Mouse (Mus musculus) CH12.LX (cell line): Measurements from ENCODE around the gene Mrps22. TPM values are rescaled to one million over a fixed set of nuclear protein-coding genes. Genes with fewer than 3 reads are reported as not detected.
A peak's percentile ranks its signal among the peaks of the same experiment; 100 is the strongest.

ENCODE experiments used
- DNase-seq: peaks from one replicate; pipeline ENCODE4 v3.0.0-alpha.2; 2013; ENCODE audit errors: extremely low read depth
- H3K27ac ChIP-seq: 2 replicates; pipeline ENCODE4 v1.5.1; 2012; ENCODE audit warnings: low read depth, mild to moderate bottlenecking, control low read depth, moderate library complexity; ENCODE audit not compliant: insufficient read depth
- H3K27me3 ChIP-seq: replicated peaks from 2 replicates; pipeline ENCODE3; 2012; ENCODE audit warnings: inconsistent platforms
- H3K36me3 ChIP-seq, 2 experiments: replicated peaks in 1 of 2; 2 replicates each; pipeline versions ENCODE3 to v1.6.1; 2012; ENCODE audit warnings: inconsistent platforms in 1 of 2, low read length in 1 of 2, mild to moderate bottlenecking in 1 of 2, mixed read lengths in 1 of 2, moderate library complexity in 1 of 2; ENCODE audit not compliant: control insufficient read depth in 1 of 2, insufficient read depth in 1 of 2
- H3K4me1 ChIP-seq, 2 experiments: 2 replicates each; pipeline ENCODE4 v1.6.1; 2012; ENCODE audit warnings: inconsistent platforms in 1 of 2, moderate library complexity in 1 of 2; ENCODE audit not compliant: insufficient read depth in 2 of 2, control insufficient read depth in 1 of 2
- H3K4me2 ChIP-seq: 2 replicates; pipeline ENCODE4 v1.6.1; 2012; ENCODE audit warnings: low read depth, mild to moderate bottlenecking, control low read depth; ENCODE audit not compliant: poor library complexity, insufficient read depth, severe bottlenecking
- H3K4me3 ChIP-seq, 3 experiments: fragments of 150-350 bp in 1 of 3; sonication (generic) in 1 of 3; replicated peaks in 1 of 3; 2 replicates each; pipeline versions ENCODE3 to v1.5.1; 2011 to 2012; ENCODE audit warnings: low read depth in 2 of 3, low read length in 2 of 3, mild to moderate bottlenecking in 2 of 3, moderate library complexity in 2 of 3, control low read depth in 1 of 3, improper control_type of control experiment in 1 of 3, inconsistent platforms in 1 of 3, mixed read lengths in 1 of 3; ENCODE audit not compliant: poor library complexity in 1 of 3
- H3K79me2 ChIP-seq: replicated peaks from 2 replicates; pipeline ENCODE4 v1.6.1; 2012; ENCODE audit warnings: mild to moderate bottlenecking, moderate library complexity; ENCODE audit not compliant: control insufficient read depth, poor library complexity, insufficient read depth, severe bottlenecking; ENCODE audit errors: extremely low read depth
- H3K9ac ChIP-seq: 2 replicates; pipeline ENCODE4 v1.6.1; 2012; ENCODE audit warnings: low read depth, mild to moderate bottlenecking, control low read depth, moderate library complexity; ENCODE audit not compliant: insufficient read depth
- H3K9me3 ChIP-seq: replicated peaks from 2 replicates; pipeline ENCODE3; 2012; ENCODE audit warnings: low read length, inconsistent platforms, mixed read lengths
- CHD1 ChIP-seq: IDR thresholded peaks from 2 replicates; pipeline ENCODE4 v1.6.1; 2012; ENCODE audit warnings: low read depth, low read length, improper control_type of control experiment, inconsistent platforms
- CHD2 ChIP-seq: IDR thresholded peaks from 2 replicates; pipeline ENCODE4 v1.6.1; 2011; ENCODE audit warnings: low read length, improper control_type of control experiment
- CTCF ChIP-seq, 2 experiments: IDR thresholded peaks in 1 of 2; conservative IDR thresholded peaks in 1 of 2; 2 replicates each; pipeline ENCODE4 v1.5.1; 2011 to 2012; ENCODE audit warnings: low read depth in 2 of 2, low read length in 2 of 2, improper control_type of control experiment in 1 of 2, inconsistent platforms in 1 of 2, mild to moderate bottlenecking in 1 of 2, moderate library complexity in 1 of 2
- E2F4 ChIP-seq: IDR thresholded peaks from 2 replicates; pipeline ENCODE4 v1.6.1; 2011; ENCODE audit warnings: low read depth, low read length, improper control_type of control experiment; ENCODE audit not compliant: insufficient replicate concordance
- ETS1 ChIP-seq: conservative IDR thresholded peaks from 2 replicates; pipeline ENCODE4 v1.6.1; 2012; ENCODE audit warnings: low read depth, mild to moderate bottlenecking, inconsistent platforms, low read length, improper control_type of control experiment, moderate library complexity
- KAT2A ChIP-seq: IDR thresholded peaks from 2 replicates; pipeline ENCODE4 v1.6.1; 2012; ENCODE audit warnings: low read length, improper control_type of control experiment, inconsistent platforms; ENCODE audit not compliant: insufficient replicate concordance
- MAFK ChIP-seq: IDR thresholded peaks from 2 replicates; pipeline ENCODE4 v1.6.1; 2011; ENCODE audit warnings: low read length, improper control_type of control experiment; ENCODE audit not compliant: insufficient replicate concordance
- MAX ChIP-seq: IDR thresholded peaks from 2 replicates; pipeline ENCODE4 v1.6.1; 2011; ENCODE audit warnings: low read length, improper control_type of control experiment
- MAZ ChIP-seq: IDR thresholded peaks from 2 replicates; pipeline ENCODE4 v1.6.1; 2012; ENCODE audit warnings: low read depth, mild to moderate bottlenecking, inconsistent platforms, low read length, improper control_type of control experiment, moderate library complexity
- MYC ChIP-seq: IDR thresholded peaks from 2 replicates; pipeline ENCODE4 v1.6.1; 2011; ENCODE audit warnings: low read depth, mild to moderate bottlenecking, improper control_type of control experiment, low read length
- NELFE ChIP-seq: IDR thresholded peaks from 2 replicates; pipeline ENCODE4 v1.6.1; 2011; ENCODE audit warnings: low read depth, low read length, improper control_type of control experiment
- NRF1 ChIP-seq: IDR thresholded peaks from 2 replicates; pipeline ENCODE4 v1.6.1; 2014; ENCODE audit warnings: low read depth, mild to moderate bottlenecking, inconsistent platforms, low read length, improper control_type of control experiment, moderate library complexity
- PAX5 ChIP-seq: IDR thresholded peaks from 2 replicates; pipeline ENCODE4 v1.6.1; 2012; ENCODE audit warnings: low read length, inconsistent platforms, mixed read lengths
- POLR2AphosphoS2 ChIP-seq: IDR thresholded peaks from 2 replicates; pipeline ENCODE4 v1.6.1; 2011; ENCODE audit warnings: low read depth, low read length, improper control_type of control experiment
- RAD21 ChIP-seq: IDR thresholded peaks from 2 replicates; pipeline ENCODE4 v1.6.1; 2011; ENCODE audit warnings: low read depth, mild to moderate bottlenecking, low read length, improper control_type of control experiment, moderate library complexity
- RCOR1 ChIP-seq: conservative IDR thresholded peaks from 2 replicates; pipeline ENCODE4 v1.6.1; 2012; ENCODE audit warnings: low read depth, mild to moderate bottlenecking, inconsistent platforms, low read length, improper control_type of control experiment
- SIN3A ChIP-seq: IDR thresholded peaks from 2 replicates; pipeline ENCODE4 v1.6.1; 2012; ENCODE audit warnings: low read length, improper control_type of control experiment, inconsistent platforms
- SMC3 ChIP-seq: IDR thresholded peaks from 2 replicates; pipeline ENCODE4 v1.6.1; 2011; ENCODE audit warnings: low read depth, low read length, improper control_type of control experiment
- TCF12 ChIP-seq: IDR thresholded peaks from 2 replicates; pipeline ENCODE4 v1.6.1; 2014; ENCODE audit warnings: low read depth, mild to moderate bottlenecking, inconsistent platforms, low read length, improper control_type of control experiment
- UBTF ChIP-seq: IDR thresholded peaks from 2 replicates; pipeline ENCODE4 v1.6.1; 2012; ENCODE audit warnings: low read depth, mild to moderate bottlenecking, inconsistent platforms, low read length, improper control_type of control experiment, moderate library complexity
- USF1 ChIP-seq: IDR thresholded peaks from 2 replicates; pipeline ENCODE4 v1.6.1; 2014; ENCODE audit warnings: low read depth, mild to moderate bottlenecking, inconsistent platforms, low read length, improper control_type of control experiment
- USF2 ChIP-seq: conservative IDR thresholded peaks from 2 replicates; pipeline ENCODE4 v1.6.1; 2011; ENCODE audit warnings: low read depth, low read length, improper control_type of control experiment
- ZC3H11A ChIP-seq: IDR thresholded peaks from 2 replicates; pipeline ENCODE4 v1.6.1; 2012; ENCODE audit warnings: low read depth, mild to moderate bottlenecking, inconsistent platforms, low read length, improper control_type of control experiment
- ZMIZ1 ChIP-seq: IDR thresholded peaks from 2 replicates; pipeline ENCODE4 v1.6.1; 2012; ENCODE audit warnings: low read depth, mild to moderate bottlenecking, inconsistent platforms, low read length, improper control_type of control experiment
- ZNF384 ChIP-seq: IDR thresholded peaks from 2 replicates; pipeline ENCODE4 v1.6.1; 2012; ENCODE audit warnings: low read depth, low read length, improper control_type of control experiment, inconsistent platforms
- dilution Hi-C: fragments of 300-500 bp; cut with MboI; formaldehyde crosslinking; loops from 2 replicates; pipeline ENCODE4 v1.14.3; 2020; ENCODE audit warnings: low sequenced_read_pairs; ENCODE audit not compliant: extremely low pct_unique_long_range_greater_than_20kb, extremely low pct_ligation_motif_present
- in situ Hi-C: fragments of 300-500 bp; cut with MboI; formaldehyde crosslinking; loops from 3 replicates; pipeline ENCODE4 v1.14.3; 2019; ENCODE audit warnings: low sequenced_read_pairs, low pct_ligation_motif_present, low pct_unique_long_range_greater_than_20kb, mixed read lengths
- polyA plus RNA-seq: library from polyadenylated mRNA; unstranded; fragments of >175 nt; gene quantifications from 2 replicates; pipeline ENCODE4 v1.2.1, GENCODE M21; 2012; ENCODE audit warnings: low read depth; ENCODE audit not compliant: insufficient read length
- total RNA-seq, 2 experiments: library from RNA; depleted of rRNA; stranded (reverse); fragments of 300-350 nt in 1 of 2; fragments of >200 nt in 1 of 2; gene quantifications; 2 replicates each; pipeline ENCODE4 v1.2.3; 2012 to 2014

Mrps22 gene
- total and polyA plus RNA-seq, 3 experiments, result 63.0 to 112 (median 65.0) TPM

DNA sequence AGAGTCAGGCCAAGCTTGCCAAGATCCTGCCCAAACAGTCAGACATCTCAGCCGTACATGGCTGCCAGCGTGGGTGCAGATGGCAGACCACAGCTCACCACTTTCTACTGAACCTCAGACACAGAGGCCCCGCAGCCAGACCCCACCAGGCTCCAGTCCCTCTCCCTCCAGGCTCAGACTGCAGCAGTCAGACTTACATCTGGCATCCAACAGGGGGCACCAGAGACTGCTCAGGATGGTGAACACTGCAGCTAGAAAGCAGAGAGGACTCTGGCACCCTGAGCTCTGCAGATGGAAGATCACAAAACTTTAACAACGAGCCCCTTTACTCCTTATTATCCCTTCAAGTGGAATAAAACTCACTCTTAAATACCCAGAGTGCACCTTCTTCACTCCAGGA is 44.3 kb upstream of the Mrps22 start:
- no peak overlapping the region for H3K4me3 ChIP-seq
- TF ChIP-seq MYC (no peak), CTCF (conservative IDR thresholded peaks at IDR 0.05 in 1 of 2, IDR thresholded peaks at IDR 0.05 in 1 of 2; ENCODE audit: low read depth in 2 of 2, low read length in 2 of 2) (peak in 1 of 2 experiments; percentile 75; a peak in 2 of 4 replicates), ETS1 (no peak), MAZ (no peak), RAD21 (peak; percentile 76), SMC3 (peak; percentile 60), RCOR1 (no peak), MAFK (no peak)
- no peak overlapping the region for H3K4me2 ChIP-seq
- in situ Hi-C loops (loop anchor here (5.0 to 25.0 kb wide), 2 partner anchors 162 to 317 kb away; partner anchors contain the start of gene Foxl2), dilution Hi-C loops (no loop called here)
- no peaks in the 10 kb centered on the region for H3K79me2 ChIP-seq
- H3K27me3 ChIP-seq, result peaks cover 68% of the 10 kb centered on the region
- H3K36me3 ChIP-seq, result no peaks in the 10 kb centered on the region
- no peaks in the 10 kb centered on the region for H3K4me1 ChIP-seq
- no peaks in the 10 kb centered on the region for H3K9me3 ChIP-seq
- peak; percentile 48 for DNase-seq
- no peak overlapping the region for H3K27ac ChIP-seq
- no peak overlapping the region for H3K9ac ChIP-seq

DNA sequence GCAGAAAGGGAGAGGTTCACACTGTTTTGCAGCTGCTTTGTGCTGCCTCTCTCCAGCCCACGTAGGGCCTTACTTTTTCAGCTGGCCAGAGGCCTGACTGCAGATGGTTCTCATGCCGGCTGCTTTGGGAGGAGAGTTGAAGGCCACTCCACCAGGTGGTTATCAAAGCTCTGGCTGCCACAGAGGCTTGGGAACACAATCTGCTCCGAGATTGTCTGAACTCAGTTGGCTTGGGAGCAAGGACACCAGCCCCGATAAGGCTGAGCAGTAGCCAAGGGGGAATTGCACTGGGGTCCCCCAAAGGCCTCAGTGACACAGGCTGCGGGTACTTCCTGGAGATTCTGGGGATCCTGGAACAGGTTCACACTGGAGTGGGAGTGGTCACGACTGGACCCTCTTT is 40.7 kb upstream of the Mrps22 start:
- TF ChIP-seq POLR2AphosphoS2 (no peak), E2F4 (no peak), USF1 (no peak), MAX (no peak), TCF12 (no peak), UBTF (no peak), ZNF384 (no peak), NELFE (no peak), ZC3H11A (no peak), USF2 (no peak), PAX5 (no peak), CHD2 (no peak), KAT2A (no peak), NRF1 (no peak), RCOR1 (no peak), ZMIZ1 (no peak), MAZ (no peak), ETS1 (no peak), SIN3A (no peak), CHD1 (no peak)

More for the DNA sequence above, 40.7 kb upstream of the Mrps22 start:
- Histone ChIP-seq H3K4me1 (0 out of 4 replicates have a peak, but pooled peaks cover 0 to 5% of the 10 kb centered on the region in 2 experiments), H3K27me3 (peaks cover 53% of the 10 kb centered on the region), H3K9ac (no peak overlapping the region), H3K4me3 (no peak overlapping the region), H3K9me3 (no peaks in the 10 kb centered on the region), H3K36me3 (no peaks in the 10 kb centered on the region), H3K79me2 (no peaks in the 10 kb centered on the region), H3K4me2 (no peak overlapping the region), H3K27ac (no peak overlapping the region)
- in situ Hi-C loops (loop anchor here (25.0 kb wide), 1 partner anchor 320 kb away; the partner anchor contains the start of gene Foxl2), dilution Hi-C loops (no loop called here)
- DNase-seq, result no peak
